Mouse (Mus musculus) heart, adult 11 months (tissue): ENCODE measurements at regions not wholly inside any gene's neighbourhood (a gene's known extent, or its start where the extent isn't known, plus 50 kb on each side); places are given as distances from the start of the nearest gene placed in this dataset.
"Not testable (repeated sequence)": the region's sequence is repeated elsewhere in the genome, so short reads cannot be mapped to it uniquely, and the experiment has no call there.

ENCODE experiments used
- DNase-seq: peaks from one replicate; pipeline ENCODE4 v3.0.0; 2022

- peak; percentile 97 for DNase-seq
These were observed 89.6 kb upstream of the Mdm1 start for GRCm38 (mm10) chr10:118052042-118052441.

GRCm38 (mm10) chr10:118052477-118052876, 89.1 kb upstream of the Mdm1 start:
- DNase-seq: peak; percentile 90

- peak; percentile 89 for DNase-seq
These were observed 88.6 kb upstream of the Mdm1 start for GRCm38 (mm10) chr10:118053037-118053436.

DNA sequence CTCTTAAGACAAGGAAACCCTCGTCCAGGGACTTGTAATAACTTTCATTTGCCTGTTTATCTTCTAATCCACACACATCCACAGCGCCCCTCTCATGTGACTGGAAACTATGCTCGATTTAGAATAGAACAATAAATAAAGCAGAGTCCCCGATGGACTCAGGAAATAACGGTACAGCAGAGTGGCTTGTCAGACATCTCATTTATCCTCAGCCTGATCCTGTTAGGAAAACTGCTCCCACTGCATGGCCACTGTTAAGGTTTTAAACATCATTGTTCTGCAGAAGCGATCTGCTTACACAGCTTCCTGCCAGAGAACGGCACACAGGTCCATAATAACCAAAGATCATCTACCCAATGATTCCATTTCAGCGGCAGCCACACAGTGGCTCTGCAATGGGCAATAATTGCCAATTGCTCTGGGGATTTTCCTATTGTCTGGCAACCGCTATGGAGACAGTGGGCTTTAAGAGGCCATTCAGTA, 84.8 kb upstream of the Mdm1 start:
- peak; percentile 92 for DNase-seq

DNA sequence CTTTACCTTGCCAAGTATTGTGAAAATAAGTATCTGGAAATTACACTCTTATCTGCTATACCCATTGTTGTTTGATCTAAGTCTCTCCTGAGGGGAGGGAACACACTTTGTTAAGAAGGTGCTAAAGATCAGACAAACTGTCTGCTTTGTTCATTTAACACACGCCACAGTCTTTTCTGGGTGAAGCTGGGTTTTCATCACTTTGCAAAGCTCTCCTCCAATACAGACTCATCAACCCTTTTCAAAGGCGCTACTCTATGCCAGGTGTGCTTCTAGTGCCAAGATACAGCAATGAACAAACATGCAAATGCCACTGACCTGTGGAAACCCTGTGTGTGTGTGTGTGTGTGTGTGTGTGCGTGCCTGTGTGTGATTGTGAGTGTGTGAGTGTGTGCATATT, 84.1 kb upstream of the Mdm1 start:
- DNase-seq: no peak

DNA sequence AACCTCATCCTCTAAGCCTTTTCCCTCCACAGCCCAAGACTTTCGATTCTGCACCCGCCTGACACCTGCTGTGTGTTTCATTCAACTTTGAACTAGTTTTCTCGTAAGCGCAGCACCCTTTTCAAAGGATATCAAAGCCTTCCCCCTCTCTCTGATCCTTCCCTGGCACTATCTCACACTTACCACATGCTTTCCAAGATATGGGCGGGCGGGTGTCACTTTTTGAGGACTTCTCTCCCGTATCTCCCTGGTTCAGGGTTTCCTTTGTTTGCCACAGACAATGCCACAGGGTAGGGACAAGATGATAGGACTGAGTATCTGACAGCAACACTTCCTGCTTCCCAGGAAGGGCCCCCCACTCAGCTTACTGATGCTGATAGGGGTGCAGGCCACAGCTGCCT, 76.8 kb upstream of the Mdm1 start:
- DNase-seq: peak; percentile 91

- DNase-seq: not testable (repeated sequence)
These were observed 65.3 kb upstream of the Mdm1 start for GRCm38 (mm10) chr10:118076341-118076740.

DNA sequence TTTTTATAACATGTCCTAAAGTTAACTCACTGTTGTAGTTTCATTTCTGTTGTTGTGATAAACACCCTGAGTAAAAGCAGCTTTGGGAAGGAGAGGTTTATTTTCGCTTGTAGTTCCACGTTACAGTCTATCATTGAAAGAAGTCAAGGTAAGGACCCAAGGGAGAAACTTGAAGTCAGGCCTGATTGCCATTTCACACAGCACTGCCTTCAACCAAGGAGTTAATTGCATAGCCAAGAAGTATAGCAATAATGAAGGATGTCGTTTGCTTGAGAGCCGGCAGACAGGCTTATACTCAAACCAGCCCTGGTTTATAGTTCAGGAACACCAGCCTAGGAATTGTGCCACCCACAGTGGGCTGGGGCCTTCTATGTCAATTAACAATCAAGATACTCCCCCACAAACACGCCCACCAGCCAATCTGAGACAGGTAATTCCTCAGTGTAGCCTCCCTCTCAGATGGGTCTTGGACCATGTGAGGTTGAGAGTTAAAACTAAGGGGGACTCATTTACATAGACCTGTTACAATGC, 59.9 kb upstream of the Mdm1 start:
- DNase-seq: peak; percentile 51

- peak; percentile 97 for DNase-seq
These were observed 58.4 kb upstream of the Mdm1 start for GRCm38 (mm10) chr10:118083035-118083720.

DNA sequence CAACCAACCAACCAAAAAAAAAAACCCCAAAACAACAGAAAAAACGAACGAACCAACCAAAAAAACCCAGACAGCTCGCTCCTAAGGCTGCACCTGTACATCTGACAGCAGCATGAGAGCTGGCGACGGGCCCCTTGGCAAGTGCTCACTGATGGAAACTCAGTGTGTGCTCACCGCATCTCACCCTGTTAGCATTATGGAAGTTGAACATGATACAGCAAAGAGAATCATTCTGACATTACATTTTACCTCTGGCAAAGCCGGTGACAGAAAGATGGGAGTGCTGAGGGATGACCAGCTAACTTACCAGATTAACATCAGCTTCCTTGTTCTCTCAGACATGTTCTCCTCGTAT, 57.9 kb upstream of the Mdm1 start:
- DNase-seq: peak; percentile 74

DNA sequence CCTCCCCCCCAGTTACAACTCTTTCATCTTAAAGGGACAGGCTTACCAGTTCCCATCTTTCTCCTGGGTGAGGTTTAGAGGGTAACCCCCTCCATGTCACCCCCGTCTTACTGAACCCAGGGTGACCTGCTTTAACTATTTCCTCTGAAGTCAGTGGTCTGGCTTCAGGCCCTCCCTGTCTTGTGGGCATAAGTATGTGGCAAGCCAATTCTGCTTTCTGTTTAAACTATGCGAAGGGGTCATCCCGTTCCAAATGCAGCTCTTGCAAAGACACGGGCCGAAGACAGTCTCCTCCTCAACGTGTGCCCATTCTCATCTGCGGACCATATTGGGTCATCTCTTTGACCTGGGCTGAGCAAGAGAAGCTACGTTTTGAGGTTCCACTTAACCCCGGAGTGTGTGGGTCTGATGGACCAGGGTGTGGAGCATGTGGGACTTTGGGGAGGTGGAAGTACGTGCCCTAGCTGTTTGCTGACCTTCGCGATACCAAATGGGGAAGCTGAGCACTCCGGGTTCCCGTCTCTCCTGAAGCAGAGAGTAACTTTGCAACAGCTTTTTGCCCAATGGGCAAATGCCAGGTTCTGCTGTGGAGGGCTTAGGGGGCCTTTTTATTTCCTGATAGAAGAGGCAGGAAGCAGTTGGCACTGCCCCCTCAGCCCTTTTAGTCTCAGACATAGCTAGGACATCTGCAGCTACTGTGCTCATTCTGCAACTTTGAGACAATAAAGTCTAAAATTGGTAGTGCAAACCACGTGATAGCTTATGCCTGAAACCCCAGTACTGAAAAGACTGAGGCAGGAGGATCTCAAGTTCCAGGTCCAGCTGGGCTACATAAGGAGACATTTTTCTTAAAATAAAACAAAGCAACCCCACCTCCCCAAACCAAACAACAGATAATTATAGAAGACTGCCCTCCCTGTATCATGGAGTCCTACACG, 56.3 kb upstream of the Mdm1 start:
- peak; percentile 96 for DNase-seq

DNA sequence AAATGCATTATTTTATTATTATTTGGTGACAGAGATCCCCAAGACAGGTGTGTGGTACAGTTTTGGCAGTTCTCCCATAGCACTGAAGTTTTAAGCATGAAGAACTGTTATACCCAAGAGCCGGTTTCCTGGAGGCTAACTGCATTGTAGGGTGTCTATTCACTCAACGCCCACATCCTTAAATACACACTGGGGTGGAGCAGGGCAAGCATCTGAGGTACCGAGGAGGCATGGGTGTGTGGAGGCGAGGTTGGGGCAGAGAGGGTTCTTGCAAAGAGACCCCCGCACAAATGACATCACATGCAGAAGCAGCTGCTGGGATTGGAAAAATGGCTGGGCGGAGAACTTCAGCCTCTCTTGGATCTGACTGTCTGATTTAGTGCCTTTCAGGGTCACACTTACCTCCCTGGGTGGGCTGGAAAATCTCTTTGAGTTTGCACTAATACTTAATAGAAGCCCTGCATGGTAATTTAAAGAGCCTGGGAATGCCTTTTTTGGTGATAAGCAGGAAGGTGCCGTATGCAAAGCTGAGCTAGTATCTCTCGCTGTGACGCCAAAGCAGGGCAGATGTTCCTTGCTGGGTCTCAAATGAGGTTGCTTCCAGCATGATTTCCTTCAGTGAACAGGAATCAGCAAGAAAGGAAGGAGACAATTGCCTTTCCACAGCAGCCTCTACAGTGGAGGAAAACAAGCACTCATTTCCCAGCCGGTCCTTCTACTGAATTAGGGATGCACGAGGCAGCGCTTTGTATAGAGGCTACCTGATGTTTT, 53.9 kb upstream of the Mdm1 start:
- DNase-seq: peak; percentile 88

GRCm38 (mm10) chr10:118088499-118088898, 53.1 kb upstream of the Mdm1 start:
- no peak for DNase-seq

DNA sequence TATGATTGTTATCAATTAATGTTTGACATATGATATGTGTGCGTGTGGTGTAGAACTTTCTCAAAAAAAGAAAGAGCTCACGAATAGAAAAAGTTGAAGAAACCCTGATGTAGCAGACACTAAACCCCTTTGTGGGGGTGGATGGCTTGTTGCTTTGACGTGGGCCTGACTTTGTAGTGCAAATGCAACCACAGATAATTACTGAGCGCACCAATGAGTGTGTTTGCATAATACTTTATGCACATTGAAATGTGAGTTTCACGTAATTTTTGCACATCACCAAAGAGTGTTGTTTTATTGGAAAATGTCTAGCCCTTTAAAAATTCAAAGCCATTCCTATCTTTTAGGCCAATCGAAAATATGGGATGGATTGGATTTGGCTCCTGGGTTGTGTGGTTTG, 51.7 kb upstream of the Mdm1 start:
- no peak for DNase-seq

GRCm38 (mm10) chr10:118091476-118091875, 50.1 kb upstream of the Mdm1 start:
- peak; percentile 76 for DNase-seq
